Mouse (Mus musculus) heart, postnatal 0 days (tissue): ENCODE measurements at regions not wholly inside any gene's neighbourhood (a gene's known extent, or its start where the extent isn't known, plus 50 kb on each side); places are given as distances from the start of the nearest gene placed in this dataset.

Experiments used
- CTCF ChIP-seq: IDR thresholded peaks from 2 replicates; pipeline ENCODE4 v1.5.1; 2016; ENCODE audit warnings: antibody characterized with exemption, control low read depth, low read depth
- EP300 ChIP-seq: IDR thresholded peaks from 2 replicates; pipeline ENCODE4 v1.6.1; 2016; ENCODE audit warnings: antibody characterized with exemption, low read depth

- no peak for TF ChIP-seq CTCF
- no peak for TF ChIP-seq EP300
These were observed 290.1 kb upstream of the 1700056E22Rik start for GRCm38 (mm10) chr1:184324234-184324633.
